Comparison of ENCODE assay signal across 21 mouse cellular contexts in genomic region chr11:80512313-80513056, GRCm38 (mm10). TPM values are rescaled to one million over a fixed set of nuclear protein-coding genes. Genes with fewer than 3 reads are reported as not detected.
A peak's percentile ranks its signal among the peaks of the same experiment; 100 is the strongest.
DNase-seq lines count a peak whose midpoint lies in the region; ATAC-seq and TF ChIP-seq lines count a peak whose summit lies in the region.
"Had no signal": no experiment of that assay in that cellular context is flagged by ENCODE, and none has a peak within 500 bp of the region (broad histone marks: within the 10 kb centered on the region; RNA-seq: fewer than 3 reads in every experiment).

No protein-coding gene starts in this region.

- TF ChIP-seq POLR2A in brain, embryonic 14.5 days (IDR thresholded peaks at IDR 0.05; ENCODE audit: borderline replicate concordance, extremely low read depth, insufficient read depth, insufficient read length, poor library complexity, severe bottlenecking): no peak

- no peak for ATAC-seq in midbrain, embryonic 11.5 days (ENCODE audit: low FRiP score)
- ATAC-seq: forebrain, embryonic 16.5 days; inflammation-experienced regulatory T-cells, adult 6 months; midbrain, embryonic 13.5 days had no signal

- DNase-seq in midbrain, embryonic 10.5 days (ENCODE audit: low spot score): no peak
- no peak for DNase-seq in midbrain, embryonic 11.5 days (ENCODE audit: low spot score, missing footprints)
- DNase-seq in brain, embryonic 14.5 days (ENCODE audit: low read depth): peak; percentile 44
- peak; percentile 60 for DNase-seq in splenic B cell, adult 2 months (ENCODE audit: low read depth, low spot score)
- DNase-seq in thymus, postnatal 4 days: peak; percentile 64
- no peak for DNase-seq in left cerebral cortex, adult 8-10 months (ENCODE audit: low spot score in 2 of 2)
- DNase-seq in lung, adult 18-20 months: no peak
- DNase-seq: adrenal gland, postnatal 36 days; cerebellum, postnatal 10 days; embryo, embryonic 11 days; lung, adult 2 months; lung, postnatal 4 days; right cerebral cortex, adult 18-20 months had no signal

- H3K36me3 ChIP-seq in midbrain, embryonic 10.5 days: no peaks in the 10 kb centered on the region
- no peaks in the 10 kb centered on the region for H3K36me3 ChIP-seq in midbrain, embryonic 11.5 days (ENCODE audit: control insufficient read depth, insufficient read depth, low read length)
- H3K36me3 ChIP-seq in splenic B cell, adult 2 months (ENCODE audit: control insufficient read depth, insufficient read depth, low read length, poor library complexity, severe bottlenecking): no peaks in the 10 kb centered on the region
- H3K36me3 ChIP-seq: G1E; heart, embryonic 15.5 days; hindbrain, embryonic 10.5 days; limb, embryonic 12.5 days; midbrain, embryonic 13.5 days had no signal

- H3K9me3 ChIP-seq in midbrain, embryonic 10.5 days (replicated peaks): no peaks in the 10 kb centered on the region
- H3K9me3 ChIP-seq in midbrain, embryonic 11.5 days (ENCODE audit: control insufficient read depth, low read length): no peaks in the 10 kb centered on the region
- H3K9me3 ChIP-seq: G1E; heart, embryonic 15.5 days; hindbrain, embryonic 10.5 days; limb, embryonic 12.5 days; midbrain, embryonic 13.5 days had no signal

- H3K4me2 ChIP-seq in midbrain, embryonic 11.5 days: no peak overlapping the region
- H3K4me2 ChIP-seq: heart, embryonic 15.5 days; limb, embryonic 12.5 days; midbrain, embryonic 13.5 days had no signal

- peaks cover 30% of the 10 kb centered on the region for H3K4me1 ChIP-seq in midbrain, embryonic 10.5 days
- H3K4me1 ChIP-seq in midbrain, embryonic 11.5 days (ENCODE audit: control insufficient read depth, insufficient read depth, low read length): peaks cover 8% of the 10 kb centered on the region

- no peak for TF ChIP-seq CTCF in brain, embryonic 14.5 days (IDR thresholded peaks at IDR 0.05; ENCODE audit: borderline replicate concordance, extremely low read depth, insufficient read depth, insufficient read length)

- WGBS in midbrain, embryonic 10.5 days: 77% methylated on average over 19 of the region's 19 CpGs
- WGBS in midbrain, embryonic 11.5 days: 73% methylated on average over 19 of the region's 19 CpGs

- no peak overlapping the region for H3K9ac ChIP-seq in midbrain, embryonic 11.5 days (ENCODE audit: low read length)
- H3K9ac ChIP-seq: heart, embryonic 15.5 days; limb, embryonic 12.5 days; midbrain, embryonic 13.5 days had no signal

- no peak overlapping the region for H3K4me3 ChIP-seq in midbrain, embryonic 10.5 days
- H3K4me3 ChIP-seq in midbrain, embryonic 11.5 days (ENCODE audit: low read depth, low read length): no peak overlapping the region
- H3K4me3 ChIP-seq: heart, embryonic 15.5 days; hindbrain, embryonic 10.5 days; limb, embryonic 12.5 days; midbrain, embryonic 13.5 days had no signal

- peak overlapping the region; percentile 17; the same call in 1 of the 2 replicates for H3K27ac ChIP-seq in midbrain, embryonic 10.5 days (replicated peaks)
- H3K27ac ChIP-seq in midbrain, embryonic 11.5 days (ENCODE audit: low read depth, low read length): no peak overlapping the region
- H3K27ac ChIP-seq: heart, embryonic 15.5 days; hindbrain, embryonic 10.5 days; limb, embryonic 12.5 days; midbrain, embryonic 13.5 days; stomach, postnatal 0 days had no signal

- H3K27me3 ChIP-seq in midbrain, embryonic 10.5 days (ENCODE audit: low read depth, poor library complexity, severe bottlenecking): peaks cover 55% of the 10 kb centered on the region
- no peaks in the 10 kb centered on the region for H3K27me3 ChIP-seq in midbrain, embryonic 11.5 days (ENCODE audit: control insufficient read depth, insufficient read depth, low read length)
- H3K27me3 ChIP-seq in splenic B cell, adult 2 months (ENCODE audit: control insufficient read depth, insufficient read depth, low read length, poor library complexity, severe bottlenecking): no peaks in the 10 kb centered on the region
- H3K27me3 ChIP-seq: heart, embryonic 15.5 days had no signal

RNA-seq across cellular contexts. Expression of gene Cdk5r1, which starts 35.7 kb away (rescaled TPM):
- 5.2 and 11.2 TPM in 2 replicates for polyA plus RNA-seq in midbrain, embryonic 10.5 days (2016; fragmentation: Nextera tagmentation; extraction: Ambion mirVana)
- 16.3 and 16.6 TPM in 2 replicates for polyA plus RNA-seq in midbrain, embryonic 11.5 days (2014; fragmentation: Nextera tagmentation; extraction: Ambion mirVana)
- polyA plus RNA-seq in brain, embryonic 14.5 days (2012; rRNA removed): 327 and 349 TPM in 2 replicates
- 100 to 1,000 TPM; 252 to 280 (median 262) TPM for total RNA-seq in left cerebral cortex, adult 8-10 months (2022)

Comparison
In these comparisons a context has a peak if more than half of its experiments do, and no peak if none do; other contexts are left out.
1. DNase-seq: peak in brain, embryonic 14.5 days (single experiment), splenic B cell, adult 2 months (single experiment) and thymus, postnatal 4 days (single experiment); none in midbrain, embryonic 10.5 days (single experiment), midbrain, embryonic 11.5 days (single experiment), left cerebral cortex, adult 8-10 months (0 of 2) and lung, adult 18-20 months (0 of 2).
2. RNA of gene Cdk5r1, which starts 35.7 kb away (polyA plus RNA-seq): 327 to 349 TPM in brain, embryonic 14.5 days; 16.3 to 16.6 TPM in midbrain, embryonic 11.5 days and 5.2 to 11.2 TPM in midbrain, embryonic 10.5 days; every median in the first group is over 10 times any median in the second.